Mouse (Mus musculus): Measurements from ENCODE around the gene Zmynd10.

The Zmynd10 gene

GRCm38 (mm10) chr9:107541005-107541404 is 6.1 kb upstream of the Zmynd10 start:
- no peak for DNase-seq

- DNase-seq: peak; percentile 95 to 96
These were observed 5.4 kb upstream of the Zmynd10 start, which contains the start of the genes Cyb561d2 and Nprl2 for GRCm38 (mm10) chr9:107541474-107542351. TSS of gene Cyb561d2 (minus strand) at chr9:107542193. TSS of gene Nprl2 (plus strand) at chr9:107542226.

GRCm38 (mm10) chr9:107542352-107542686 is 4.8 kb upstream of the Zmynd10 start:
- no peak for DNase-seq

- DNase-seq: no peak
These were observed 4.4 kb upstream of the Zmynd10 start for GRCm38 (mm10) chr9:107542721-107543120.

GRCm38 (mm10) chr9:107543299-107543698 is 3.8 kb upstream of the Zmynd10 start:
- peak in 1 of 2 experiments; percentile 23 for DNase-seq

GRCm38 (mm10) chr9:107544196-107544700 is 2.9 kb upstream of the Zmynd10 start:
- DNase-seq: peak in 1 of 2 experiments; percentile 22

- no peak for DNase-seq
These were observed 2.4 kb upstream of the Zmynd10 start for GRCm38 (mm10) chr9:107544729-107545128.

GRCm38 (mm10) chr9:107545199-107545598 is 1.9 kb upstream of the Zmynd10 start:
- DNase-seq: no peak

- DNase-seq: peak; percentile 65 to 84
These were observed 1.5 kb upstream of the Zmynd10 start for GRCm38 (mm10) chr9:107545602-107546001.

- no peak for DNase-seq
These were observed 859 bp downstream of the Zmynd10 start for GRCm38 (mm10) chr9:107547957-107548356.

GRCm38 (mm10) chr9:107548820-107549219 is 1.7 kb downstream of the Zmynd10 start:
- DNase-seq: no peak

- DNase-seq: no peak
These were observed 2.4 kb downstream of the Zmynd10 start for GRCm38 (mm10) chr9:107549297-107550074.

- peak in 1 of 2 experiments; percentile 59 for DNase-seq
These were observed 3.5 kb downstream of the Zmynd10 start for GRCm38 (mm10) chr9:107550491-107551116.

- peak; percentile 79 to 86 for DNase-seq
These were observed 4.2 kb downstream of the Zmynd10 start, which contains the start of gene Rassf1 for GRCm38 (mm10) chr9:107551117-107551889. TSS of gene Rassf1 (plus strand) at chr9:107551555.

- DNase-seq: no peak
These were observed 4.8 kb downstream of the Zmynd10 start for GRCm38 (mm10) chr9:107551890-107552355.

- DNase-seq: no peak
These were observed 5.7 kb downstream of the Zmynd10 start for GRCm38 (mm10) chr9:107552690-107553393.

GRCm38 (mm10) chr9:107553541-107554318 is 6.6 kb downstream of the Zmynd10 start:
- peak in 1 of 2 experiments; percentile 51 for DNase-seq

- DNase-seq: peak; percentile 96 to 98
These were observed 7.3 kb downstream of the Zmynd10 start for GRCm38 (mm10) chr9:107554319-107554825.

GRCm38 (mm10) chr9:107555031-107555457 is 7.9 kb downstream of the Zmynd10 start:
- DNase-seq: peak; percentile 83 to 84

- DNase-seq: no peak
These were observed 8.6 kb downstream of the Zmynd10 start for GRCm38 (mm10) chr9:107555701-107556100.
